Mouse (Mus musculus): ENCODE results near the gene Jak1. TPM values are rescaled to one million over a fixed set of nuclear protein-coding genes. Genes with fewer than 3 reads are reported as not detected.
"Not testable (repeated sequence)": the region's sequence is repeated elsewhere in the genome, so short reads cannot be mapped to it uniquely, and the experiment has no call there.

Jak1 gene
- polyA plus RNA-seq, 1 experiment from 2014 or later: 71.9 TPM

GRCm38 (mm10) chr4:101282237-101282636 lies 17.2 kb upstream of the Jak1 start:
- Histone ChIP-seq H3K27me3 (ENCODE audit: insufficient read depth, low read length) (no peaks in the 10 kb centered on the region), H3K4me3 (replicated peaks; ENCODE audit: low read depth, low read length) (no peak overlapping the region), H3K27ac (no peak overlapping the region), H3K9me3 (replicated peaks; ENCODE audit: low read length) (no peaks in the 10 kb centered on the region), H3K9ac (ENCODE audit: low read depth, low read length) (no peak overlapping the region), H3K4me2 (ENCODE audit: low read length) (no peak overlapping the region), H3K4me1 (replicated peaks; ENCODE audit: insufficient read depth, low read length) (no peaks in the 10 kb centered on the region), H3K36me3 (ENCODE audit: insufficient read depth, low read length) (no peaks in the 10 kb centered on the region)
- ATAC-seq (replicated peaks; ENCODE audit: low FRiP score, low read depth) (no peak), DNase-seq (ENCODE audit: low spot score) (no peak)
- 81% methylated on average over 1 of the region's 1 CpGs for WGBS
- no peak for TF ChIP-seq CTCF (IDR thresholded peaks at IDR 0.05; ENCODE audit: low read depth)

GRCm38 (mm10) chr4:101280119-101280518 lies 15.0 kb upstream of the Jak1 start:
- DNase-seq (ENCODE audit: low spot score) (no peak), ATAC-seq (replicated peaks; ENCODE audit: low FRiP score, low read depth) (no peak)
- Histone ChIP-seq H3K4me2 (ENCODE audit: low read length) (no peak overlapping the region), H3K27me3 (ENCODE audit: insufficient read depth, low read length) (no peaks in the 10 kb centered on the region), H3K4me3 (replicated peaks; ENCODE audit: low read depth, low read length) (no peak overlapping the region), H3K27ac (no peak overlapping the region), H3K4me1 (replicated peaks; ENCODE audit: insufficient read depth, low read length) (no peaks in the 10 kb centered on the region), H3K9me3 (replicated peaks; ENCODE audit: low read length) (no peaks in the 10 kb centered on the region), H3K9ac (ENCODE audit: low read depth, low read length) (no peak overlapping the region), H3K36me3 (ENCODE audit: insufficient read depth, low read length) (no peaks in the 10 kb centered on the region)
- WGBS: 72% methylated on average over 2 of the region's 2 CpGs
- TF ChIP-seq CTCF (IDR thresholded peaks at IDR 0.05; ENCODE audit: low read depth): no peak

- no peak overlapping the region for H3K9ac ChIP-seq (ENCODE audit: low read depth, low read length)
- H3K4me3 ChIP-seq (replicated peaks; ENCODE audit: low read depth, low read length): no peak overlapping the region
- 60% methylated on average over 6 of the region's 6 CpGs for WGBS
- no peaks in the 10 kb centered on the region for H3K4me1 ChIP-seq (replicated peaks; ENCODE audit: insufficient read depth, low read length)
- no peak overlapping the region for H3K4me2 ChIP-seq (ENCODE audit: low read length)
- H3K36me3 ChIP-seq (ENCODE audit: insufficient read depth, low read length): no peaks in the 10 kb centered on the region
- ATAC-seq (replicated peaks; ENCODE audit: low FRiP score, low read depth) (no peak), DNase-seq (ENCODE audit: low spot score) (no peak)
- no peaks in the 10 kb centered on the region for H3K9me3 ChIP-seq (replicated peaks; ENCODE audit: low read length)
- no peak for TF ChIP-seq CTCF (IDR thresholded peaks at IDR 0.05; ENCODE audit: low read depth)
- H3K27me3 ChIP-seq (ENCODE audit: insufficient read depth, low read length): no peaks in the 10 kb centered on the region
- H3K27ac ChIP-seq: no peak overlapping the region
Measured at GRCm38 (mm10) chr4:101276456-101277070, 11.5 kb upstream of the Jak1 start.

- Histone ChIP-seq H3K9ac (ENCODE audit: low read depth, low read length) (no peak overlapping the region), H3K4me2 (ENCODE audit: low read length) (no peak overlapping the region), H3K27me3 (ENCODE audit: insufficient read depth, low read length) (no peaks in the 10 kb centered on the region), H3K27ac (no peak overlapping the region), H3K4me3 (replicated peaks; ENCODE audit: low read depth, low read length) (no peak overlapping the region), H3K36me3 (ENCODE audit: insufficient read depth, low read length) (no peaks in the 10 kb centered on the region), H3K9me3 (replicated peaks; ENCODE audit: low read length) (no peaks in the 10 kb centered on the region), H3K4me1 (replicated peaks; ENCODE audit: insufficient read depth, low read length) (no peaks in the 10 kb centered on the region)
- no peak for TF ChIP-seq CTCF (IDR thresholded peaks at IDR 0.05; ENCODE audit: low read depth)
- ATAC-seq (replicated peaks; ENCODE audit: low FRiP score, low read depth) (no peak), DNase-seq (ENCODE audit: low spot score) (no peak)
- WGBS: 81% methylated on average over 3 of the region's 3 CpGs
Measured at GRCm38 (mm10) chr4:101275881-101276280, 10.8 kb upstream of the Jak1 start.

GRCm38 (mm10) chr4:101270734-101271133 lies 5.7 kb upstream of the Jak1 start:
- Histone ChIP-seq H3K4me3 (replicated peaks; ENCODE audit: low read depth, low read length) (no peak overlapping the region), H3K9ac (ENCODE audit: low read depth, low read length) (no peak overlapping the region), H3K4me1 (replicated peaks; ENCODE audit: insufficient read depth, low read length) (no peaks in the 10 kb centered on the region), H3K36me3 (ENCODE audit: insufficient read depth, low read length) (no peaks in the 10 kb centered on the region), H3K27ac (no peak overlapping the region), H3K27me3 (ENCODE audit: insufficient read depth, low read length) (no peaks in the 10 kb centered on the region), H3K4me2 (ENCODE audit: low read length) (no peak overlapping the region), H3K9me3 (replicated peaks; ENCODE audit: low read length) (no peaks in the 10 kb centered on the region)
- no peak for DNase-seq (ENCODE audit: low spot score)
- 87% methylated on average over 3 of the region's 3 CpGs for WGBS
- ATAC-seq (replicated peaks; ENCODE audit: low FRiP score, low read depth): no peak
- no peak for TF ChIP-seq CTCF (IDR thresholded peaks at IDR 0.05; ENCODE audit: low read depth)

- H3K27ac ChIP-seq; H3K4me1 ChIP-seq (replicated peaks; ENCODE audit: insufficient read depth, low read length); H3K9ac ChIP-seq (ENCODE audit: low read depth, low read length); H3K4me2 ChIP-seq (ENCODE audit: low read length); H3K36me3 ChIP-seq (ENCODE audit: insufficient read depth, low read length); DNase-seq (ENCODE audit: low spot score); H3K4me3 ChIP-seq (replicated peaks; ENCODE audit: low read depth, low read length); ATAC-seq (replicated peaks; ENCODE audit: low FRiP score, low read depth); H3K9me3 ChIP-seq (replicated peaks; ENCODE audit: low read length); H3K27me3 ChIP-seq (ENCODE audit: insufficient read depth, low read length): not testable (repeated sequence)
- WGBS: 88% methylated on average over 1 of the region's 1 CpGs
Measured at GRCm38 (mm10) chr4:101268506-101268905, 3.4 kb upstream of the Jak1 start.

- Histone ChIP-seq H3K4me2 (ENCODE audit: low read length) (peak overlapping the region; percentile 83), H3K4me1 (replicated peaks; ENCODE audit: insufficient read depth, low read length) (peaks cover 7% of the 10 kb centered on the region), H3K9me3 (replicated peaks; ENCODE audit: low read length) (no peaks in the 10 kb centered on the region), H3K9ac (ENCODE audit: low read depth, low read length) (no peak overlapping the region), H3K27ac (no peak overlapping the region), H3K27me3 (ENCODE audit: insufficient read depth, low read length) (no peaks in the 10 kb centered on the region), H3K36me3 (ENCODE audit: insufficient read depth, low read length) (no peaks in the 10 kb centered on the region), H3K4me3 (replicated peaks; ENCODE audit: low read depth, low read length) (peak overlapping the region; percentile 96)
- WGBS: 32% methylated on average over 6 of the region's 7 CpGs
- ATAC-seq (replicated peaks; ENCODE audit: low FRiP score, low read depth) (no peak), DNase-seq (ENCODE audit: low spot score) (peak; percentile 22)
- TF ChIP-seq CTCF (IDR thresholded peaks at IDR 0.05; ENCODE audit: low read depth): no peak
Measured at GRCm38 (mm10) chr4:101265523-101265922, 441 bp upstream of the Jak1 start.

All from kidney, postnatal 0 days (tissue).